Mouse (Mus musculus): ENCODE measurements around the gene Rpl23a.
"Not testable (repeated sequence)": the region's sequence is repeated elsewhere in the genome, so short reads cannot be mapped to it uniquely, and the experiment has no call there.

Rpl23a gene

GRCm38 (mm10) chr11:78184702-78185101 lies 1.3 kb upstream of the Rpl23a start:
- DNase-seq (ENCODE audit: low read depth, low spot score): not testable (repeated sequence)

GRCm38 (mm10) chr11:78183884-78184514 lies 615 bp upstream of the Rpl23a start:
- DNase-seq (ENCODE audit: low read depth, low spot score): peak; percentile 51

GRCm38 (mm10) chr11:78182450-78182849 lies 934 bp downstream of the Rpl23a start:
- no peak for DNase-seq (ENCODE audit: low read depth, low spot score)

GRCm38 (mm10) chr11:78181830-78182357 lies 1.5 kb downstream of the Rpl23a start:
- no peak for DNase-seq (ENCODE audit: low read depth, low spot score)

GRCm38 (mm10) chr11:78180081-78180761 lies 3.2 kb downstream of the Rpl23a start:
- DNase-seq (ENCODE audit: low read depth, low spot score): no peak

GRCm38 (mm10) chr11:78179438-78179999 lies 3.9 kb downstream of the Rpl23a start:
- no peak for DNase-seq (ENCODE audit: low read depth, low spot score)

- peak; percentile 93 for DNase-seq (ENCODE audit: low read depth, low spot score)
Measured at GRCm38 (mm10) chr11:78178859-78179437, 4.4 kb downstream of the Rpl23a start.

GRCm38 (mm10) chr11:78177903-78178858 lies 5.2 kb downstream of the Rpl23a start:
- DNase-seq (ENCODE audit: low read depth, low spot score): peak; percentile 96

GRCm38 (mm10) chr11:78177437-78177836 lies 5.9 kb downstream of the Rpl23a start:
- DNase-seq (ENCODE audit: low read depth, low spot score): peak; percentile 62

GRCm38 (mm10) chr11:78176905-78177331 lies 6.5 kb downstream of the Rpl23a start:
- DNase-seq (ENCODE audit: low read depth, low spot score): no peak

- DNase-seq (ENCODE audit: low read depth, low spot score): peak; percentile 94
Measured at GRCm38 (mm10) chr11:78176402-78176862, 7.0 kb downstream of the Rpl23a start, which contains the start of the genes Nek8 and Tlcd1. Nek8 (minus strand) TSS chr11:78176675. Tlcd1 (plus strand) TSS chr11:78176711.

GRCm38 (mm10) chr11:78175771-78176401 lies 7.5 kb downstream of the Rpl23a start:
- DNase-seq (ENCODE audit: low read depth, low spot score): no peak

GRCm38 (mm10) chr11:78174506-78174905 lies 8.9 kb downstream of the Rpl23a start:
- peak; percentile 70 for DNase-seq (ENCODE audit: low read depth, low spot score)

GRCm38 (mm10) chr11:78172748-78173383 lies 10.5 kb downstream of the Rpl23a start:
- DNase-seq (ENCODE audit: low read depth, low spot score): no peak

- DNase-seq (ENCODE audit: low read depth, low spot score): peak; percentile 70
Measured at GRCm38 (mm10) chr11:78172034-78172747, 11.2 kb downstream of the Rpl23a start.

GRCm38 (mm10) chr11:78171328-78171727 lies 12.1 kb downstream of the Rpl23a start:
- DNase-seq (ENCODE audit: low read depth, low spot score): peak; percentile 80

GRCm38 (mm10) chr11:78170306-78170705 lies 13.1 kb downstream of the Rpl23a start:
- no peak for DNase-seq (ENCODE audit: low read depth, low spot score)

- peak; percentile 66 for DNase-seq (ENCODE audit: low read depth, low spot score)
Measured at GRCm38 (mm10) chr11:78168541-78169468, 14.6 kb downstream of the Rpl23a start.

All from R1 (cell line).